Mouse (Mus musculus): ENCODE measurements at regions not wholly inside any gene's neighbourhood (a gene's known extent, or its start where the extent isn't known, plus 50 kb on each side); places are given as distances from the start of the nearest gene placed in this dataset.

- H3K4me3 ChIP-seq = no peak overlapping the region
Measured at GRCm38 (mm10) chr17:4641166-4641565, 353.0 kb upstream of the Arid1b start.

GRCm38 (mm10) chr17:4642046-4642445 lies 352.1 kb upstream of the Arid1b start:
- Histone ChIP-seq H3K79me2 (ENCODE audit: control insufficient read depth, insufficient read depth) (no peaks in the 10 kb centered on the region), H3K27me3 (ENCODE audit: control insufficient read depth, insufficient read depth, insufficient read length) (no peaks in the 10 kb centered on the region), H3K4me2 (ENCODE audit: low read depth) (no peak overlapping the region), H3ac (ENCODE audit: control insufficient read depth, insufficient read length) (no peak overlapping the region), H3K4me3 (no peak overlapping the region), H3K36me3 (ENCODE audit: control insufficient read depth, insufficient read depth) (no peaks in the 10 kb centered on the region)
- TF ChIP-seq TCF12 (IDR thresholded peaks at IDR 0.05; ENCODE audit: insufficient read depth, poor library complexity, severe bottlenecking) (no peak), REST (IDR thresholded peaks at IDR 0.05; ENCODE audit: insufficient read depth, insufficient read length) (no peak), POLR2AphosphoS2 (IDR thresholded peaks at IDR 0.05; ENCODE audit: insufficient read length, low read depth) (no peak), MYOG (IDR thresholded peaks at IDR 0.05; ENCODE audit: control insufficient read depth in 1 of 3, insufficient read depth in 1 of 3, insufficient read length in 2 of 3, low read depth in 2 of 3) (no peak), SRF (IDR thresholded peaks at IDR 0.05; ENCODE audit: control insufficient read depth, insufficient read length, low read depth) (no peak), TCF3 (IDR thresholded peaks at IDR 0.05; ENCODE audit: insufficient read length, low read depth) (no peak)

More at GRCm38 (mm10) chr17:4641166-4641565, 353.0 kb upstream of the Arid1b start:
- Histone ChIP-seq H3ac (ENCODE audit: control insufficient read depth, insufficient read length) (no peak overlapping the region), H3K27me3 (ENCODE audit: control insufficient read depth, insufficient read depth, insufficient read length) (no peaks in the 10 kb centered on the region), H3K79me2 (ENCODE audit: control insufficient read depth, insufficient read depth) (no peaks in the 10 kb centered on the region), H3K4me2 (ENCODE audit: low read depth) (no peak overlapping the region), H3K36me3 (ENCODE audit: control insufficient read depth, insufficient read depth) (no peaks in the 10 kb centered on the region)
- TF ChIP-seq POLR2AphosphoS2 (IDR thresholded peaks at IDR 0.05; ENCODE audit: insufficient read length, low read depth) (no peak), SRF (IDR thresholded peaks at IDR 0.05; ENCODE audit: control insufficient read depth, insufficient read length, low read depth) (no peak), TCF3 (IDR thresholded peaks at IDR 0.05; ENCODE audit: insufficient read length, low read depth) (no peak), MYOD1 (IDR thresholded peaks at IDR 0.05; ENCODE audit: control insufficient read depth in 1 of 3, insufficient read length in 2 of 3, low read depth in 2 of 3) (no peak), CEBPB (IDR thresholded peaks at IDR 0.05; ENCODE audit: insufficient read depth, poor library complexity, severe bottlenecking) (no peak), REST (IDR thresholded peaks at IDR 0.05; ENCODE audit: insufficient read depth, insufficient read length) (no peak), MYOG (IDR thresholded peaks at IDR 0.05; ENCODE audit: control insufficient read depth in 1 of 3, insufficient read depth in 1 of 3, insufficient read length in 2 of 3, low read depth in 2 of 3) (no peak), TCF12 (IDR thresholded peaks at IDR 0.05; ENCODE audit: insufficient read depth, poor library complexity, severe bottlenecking) (no peak), MAX (IDR thresholded peaks at IDR 0.05; ENCODE audit: low read depth) (no peak), POLR2A (IDR thresholded peaks at IDR 0.05; ENCODE audit: insufficient read length, low read depth) (no peak), USF1 (IDR thresholded peaks at IDR 0.05; ENCODE audit: low read depth) (no peak), E2F4 (IDR thresholded peaks at IDR 0.05; ENCODE audit: insufficient read depth) (no peak)

- Histone ChIP-seq H3ac (ENCODE audit: control insufficient read depth, insufficient read length) (no peak overlapping the region), H3K79me2 (ENCODE audit: control insufficient read depth, insufficient read depth) (no peaks in the 10 kb centered on the region), H3K4me2 (ENCODE audit: low read depth) (no peak overlapping the region), H3K27me3 (ENCODE audit: control insufficient read depth, insufficient read depth, insufficient read length) (no peaks in the 10 kb centered on the region), H3K36me3 (ENCODE audit: control insufficient read depth, insufficient read depth) (no peaks in the 10 kb centered on the region), H3K4me3 (no peak overlapping the region)
- no peak for TF ChIP-seq POLR2A (IDR thresholded peaks at IDR 0.05; ENCODE audit: insufficient read length, low read depth)
- TF ChIP-seq E2F4 (IDR thresholded peaks at IDR 0.05; ENCODE audit: insufficient read depth) = no peak
- no peak for TF ChIP-seq MAX (IDR thresholded peaks at IDR 0.05; ENCODE audit: low read depth)
- no peak for TF ChIP-seq SRF (IDR thresholded peaks at IDR 0.05; ENCODE audit: control insufficient read depth, insufficient read length, low read depth)
- no peak for TF ChIP-seq MYOG (IDR thresholded peaks at IDR 0.05; ENCODE audit: control insufficient read depth in 1 of 3, insufficient read depth in 1 of 3, insufficient read length in 2 of 3, low read depth in 2 of 3)
- TF ChIP-seq CEBPB (IDR thresholded peaks at IDR 0.05; ENCODE audit: insufficient read depth, poor library complexity, severe bottlenecking) = no peak
- TF ChIP-seq POLR2AphosphoS2 (IDR thresholded peaks at IDR 0.05; ENCODE audit: insufficient read length, low read depth) = no peak
- TF ChIP-seq MYOD1 (IDR thresholded peaks at IDR 0.05; ENCODE audit: control insufficient read depth in 1 of 3, insufficient read length in 2 of 3, low read depth in 2 of 3) = no peak
- no peak for TF ChIP-seq USF1 (IDR thresholded peaks at IDR 0.05; ENCODE audit: low read depth)
- TF ChIP-seq TCF12 (IDR thresholded peaks at IDR 0.05; ENCODE audit: insufficient read depth, poor library complexity, severe bottlenecking) = no peak
- no peak for TF ChIP-seq TCF3 (IDR thresholded peaks at IDR 0.05; ENCODE audit: insufficient read length, low read depth)
- no peak for TF ChIP-seq REST (IDR thresholded peaks at IDR 0.05; ENCODE audit: insufficient read depth, insufficient read length)
Measured at GRCm38 (mm10) chr17:4643343-4643742, 350.8 kb upstream of the Arid1b start.

- H3K27me3 ChIP-seq (ENCODE audit: control insufficient read depth, insufficient read depth, insufficient read length) = no peaks in the 10 kb centered on the region
- H3K36me3 ChIP-seq (ENCODE audit: control insufficient read depth, insufficient read depth) = no peaks in the 10 kb centered on the region
- TF ChIP-seq CEBPB (IDR thresholded peaks at IDR 0.05; ENCODE audit: insufficient read depth, poor library complexity, severe bottlenecking) (no peak), TCF12 (IDR thresholded peaks at IDR 0.05; ENCODE audit: insufficient read depth, poor library complexity, severe bottlenecking) (no peak), POLR2A (IDR thresholded peaks at IDR 0.05; ENCODE audit: insufficient read length, low read depth) (no peak), MYOG (IDR thresholded peaks at IDR 0.05; ENCODE audit: control insufficient read depth in 1 of 3, insufficient read depth in 1 of 3, insufficient read length in 2 of 3, low read depth in 2 of 3) (no peak), MAX (IDR thresholded peaks at IDR 0.05; ENCODE audit: low read depth) (no peak), E2F4 (IDR thresholded peaks at IDR 0.05; ENCODE audit: insufficient read depth) (no peak), REST (IDR thresholded peaks at IDR 0.05; ENCODE audit: insufficient read depth, insufficient read length) (no peak), SRF (IDR thresholded peaks at IDR 0.05; ENCODE audit: control insufficient read depth, insufficient read length, low read depth) (no peak), MYOD1 (IDR thresholded peaks at IDR 0.05; ENCODE audit: control insufficient read depth in 1 of 3, insufficient read length in 2 of 3, low read depth in 2 of 3) (no peak), POLR2AphosphoS2 (IDR thresholded peaks at IDR 0.05; ENCODE audit: insufficient read length, low read depth) (no peak), TCF3 (IDR thresholded peaks at IDR 0.05; ENCODE audit: insufficient read length, low read depth) (no peak), USF1 (IDR thresholded peaks at IDR 0.05; ENCODE audit: low read depth) (no peak)
- no peak overlapping the region for H3K4me2 ChIP-seq (ENCODE audit: low read depth)
- no peak overlapping the region for H3K4me3 ChIP-seq
- no peak overlapping the region for H3ac ChIP-seq (ENCODE audit: control insufficient read depth, insufficient read length)
- no peaks in the 10 kb centered on the region for H3K79me2 ChIP-seq (ENCODE audit: control insufficient read depth, insufficient read depth)
Measured at GRCm38 (mm10) chr17:4648603-4649002, 345.5 kb upstream of the Arid1b start.
